Mouse (Mus musculus) testis, adult 2 months (tissue): ENCODE results near the gene Ddx27. TPM values are rescaled to one million over a fixed set of nuclear protein-coding genes. Genes with fewer than 3 reads are reported as not detected.
A peak's percentile ranks its signal among the peaks of the same experiment; 100 is the strongest.

ENCODE experiments used
- H3K27ac ChIP-seq: fragments of 200-500 bp; 2 replicates; pipeline ENCODE4 v1.5.1; 2012; ENCODE audit warnings: low read depth, low read length; ENCODE audit not compliant: control insufficient read depth, insufficient read depth
- H3K27me3 ChIP-seq: fragments of 200-500 bp; 2 replicates; pipeline ENCODE4 v1.6.1; 2012; ENCODE audit warnings: mild to moderate bottlenecking, low read length, moderate library complexity; ENCODE audit not compliant: control insufficient read depth, insufficient read depth
- H3K36me3 ChIP-seq: fragments of 200-500 bp; 2 replicates; pipeline ENCODE4 v1.6.1; 2012; ENCODE audit warnings: mild to moderate bottlenecking, low read length; ENCODE audit not compliant: control insufficient read depth, insufficient read depth
- H3K4me1 ChIP-seq: fragments of 200-500 bp; 2 replicates; pipeline ENCODE4 v1.6.1; 2012; ENCODE audit warnings: low read length; ENCODE audit not compliant: control insufficient read depth, insufficient read depth
- H3K4me3 ChIP-seq: fragments of 200-500 bp; 2 replicates; pipeline ENCODE4 v1.5.1; 2012; ENCODE audit warnings: low read depth, mild to moderate bottlenecking, low read length, moderate library complexity, mixed read lengths; ENCODE audit not compliant: control insufficient read depth
- CTCF ChIP-seq: fragments of 200-500 bp; IDR thresholded peaks from 2 replicates; pipeline ENCODE4 v1.5.1; 2012; ENCODE audit warnings: low read depth, mild to moderate bottlenecking, inconsistent platforms, low read length, moderate library complexity; ENCODE audit not compliant: control insufficient read depth, insufficient read depth, insufficient replicate concordance
- POLR2A ChIP-seq: fragments of 200-500 bp; IDR thresholded peaks from 2 replicates; pipeline ENCODE4 v1.6.1; 2012; ENCODE audit warnings: low read depth, mild to moderate bottlenecking, inconsistent platforms, low read length, moderate library complexity; ENCODE audit not compliant: control insufficient read depth
- polyA plus RNA-seq: library from polyadenylated mRNA; depleted of rRNA; stranded (reverse); fragments of >200 nt; gene quantifications from 2 replicates; pipeline ENCODE4 v1.2.3, GENCODE M21; 2012; rRNA removed

Ddx27 gene
- 17.5 and 19.1 TPM in 2 replicates for polyA plus RNA-seq

- Histone ChIP-seq H3K4me3 (peak within 1 kb of the TSS; percentile 92), H3K27ac (peak within 1 kb of the TSS; percentile 4), H3K36me3 (no peaks in the 10 kb centered on the region; the same call in 1 of the 2 replicates), H3K4me1 (peaks cover 6% of the 10 kb centered on the region; the same call in 1 of the 2 replicates), H3K27me3 (no peaks in the 10 kb centered on the region)
- TF ChIP-seq CTCF = no peak
- peak; percentile 75 for TF ChIP-seq POLR2A
Observed at GRCm38 (mm10) chr2:167014702-167015381, at the start of gene Ddx27. Gene Ddx27, plus strand, starts transcription at chr2:167015193.

DNA sequence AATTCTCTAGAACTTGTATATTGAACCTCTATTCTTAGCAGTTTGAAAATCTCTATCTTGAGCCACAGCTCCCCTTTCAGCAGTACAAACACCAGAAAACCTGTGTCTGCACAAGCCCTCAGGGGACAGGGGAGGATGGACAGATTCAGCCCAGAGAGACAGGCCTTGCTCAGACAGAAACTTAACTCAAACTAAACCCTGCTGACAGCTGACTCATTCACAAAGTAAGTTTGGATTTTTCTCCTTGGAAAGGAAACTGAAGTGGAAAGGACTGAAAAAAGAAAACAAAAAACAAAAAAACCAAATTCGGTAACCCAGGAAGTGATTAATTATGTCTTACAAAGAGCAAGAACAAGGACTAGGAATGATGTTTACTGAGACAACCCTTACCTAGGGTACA is 41.8 kb upstream of the Ddx27 start:
- H3K4me3 ChIP-seq = no peak overlapping the region
- TF ChIP-seq CTCF (no peak), POLR2A (no peak)
- H3K27me3 ChIP-seq = no peaks in the 10 kb centered on the region
- no peak overlapping the region for H3K27ac ChIP-seq
- H3K4me1 ChIP-seq = no peaks in the 10 kb centered on the region; the same call in none of the 2 replicates
- no peaks in the 10 kb centered on the region for H3K36me3 ChIP-seq

GRCm38 (mm10) chr2:166974177-166974872 is 40.7 kb upstream of the Ddx27 start:
- Histone ChIP-seq H3K4me1 (no peaks in the 10 kb centered on the region; the same call in none of the 2 replicates), H3K27me3 (no peaks in the 10 kb centered on the region), H3K27ac (no peak overlapping the region; the same call in 1 of the 2 replicates), H3K4me3 (no peak overlapping the region), H3K36me3 (no peaks in the 10 kb centered on the region)
- TF ChIP-seq POLR2A (no peak), CTCF (no peak)

GRCm38 (mm10) chr2:166976356-166976755 is 38.6 kb upstream of the Ddx27 start:
- no peak for TF ChIP-seq POLR2A
- TF ChIP-seq CTCF = no peak
- Histone ChIP-seq H3K36me3 (no peaks in the 10 kb centered on the region), H3K4me3 (no peak overlapping the region), H3K4me1 (no peaks in the 10 kb centered on the region; the same call in none of the 2 replicates), H3K27ac (no peak overlapping the region), H3K27me3 (no peaks in the 10 kb centered on the region)

DNA sequence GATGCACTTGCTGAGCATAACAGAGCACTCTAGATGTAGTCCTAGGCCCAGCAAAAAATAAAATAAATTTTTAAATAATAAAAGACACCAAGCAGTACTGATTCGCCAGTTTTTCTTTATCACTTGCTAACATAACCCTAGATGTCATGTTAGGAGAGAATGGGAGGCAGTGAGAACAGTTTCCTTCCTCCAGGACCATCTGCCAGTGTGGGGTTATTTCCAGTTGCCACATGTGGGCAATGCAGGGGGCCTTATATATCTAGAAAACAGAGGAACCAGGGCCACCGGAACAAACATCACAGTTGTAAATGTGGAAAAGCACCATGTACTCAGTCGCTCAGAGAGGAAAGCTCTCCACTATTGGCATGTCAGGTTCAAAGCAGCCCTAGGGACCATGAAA is 37.5 kb upstream of the Ddx27 start:
- TF ChIP-seq CTCF (no peak), POLR2A (no peak)
- Histone ChIP-seq H3K27me3 (no peaks in the 10 kb centered on the region), H3K36me3 (no peaks in the 10 kb centered on the region), H3K4me1 (no peaks in the 10 kb centered on the region; the same call in none of the 2 replicates), H3K27ac (no peak overlapping the region), H3K4me3 (no peak overlapping the region)

- H3K36me3 ChIP-seq = no peaks in the 10 kb centered on the region
- TF ChIP-seq POLR2A (no peak), CTCF (no peak)
- H3K4me3 ChIP-seq = no peak overlapping the region
- no peaks in the 10 kb centered on the region for H3K27me3 ChIP-seq
- no peaks in the 10 kb centered on the region; the same call in 1 of the 2 replicates for H3K4me1 ChIP-seq
- no peak overlapping the region for H3K27ac ChIP-seq
Observed at GRCm38 (mm10) chr2:166980161-166980560, 34.8 kb upstream of the Ddx27 start.

DNA sequence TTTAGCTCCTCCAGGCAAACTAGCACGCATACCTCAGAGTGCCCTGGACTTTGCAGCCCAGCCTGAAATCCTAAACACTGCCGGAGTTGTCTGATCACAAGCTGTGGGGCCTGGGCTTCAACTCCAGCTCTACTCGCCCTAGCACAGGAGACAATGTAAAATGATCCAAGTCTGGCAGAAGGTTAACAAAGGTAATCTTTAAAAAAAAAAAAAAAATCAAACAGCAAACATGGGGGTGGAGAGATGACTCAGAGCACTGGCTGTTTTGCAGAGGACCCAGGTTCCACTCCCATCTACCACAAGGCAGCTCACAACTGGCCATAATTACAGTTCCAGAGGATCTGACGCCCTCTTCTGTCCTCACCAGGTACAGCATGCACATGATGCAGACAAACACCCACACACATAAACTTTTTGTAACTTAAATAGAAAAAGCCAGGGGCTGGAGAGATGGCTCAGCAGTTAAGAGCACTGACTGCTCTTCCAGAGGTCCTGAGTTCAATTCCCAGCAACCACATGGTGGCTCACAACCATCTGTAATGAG is 31.6 kb upstream of the Ddx27 start:
- H3K36me3 ChIP-seq = no peaks in the 10 kb centered on the region
- no peak overlapping the region for H3K27ac ChIP-seq
- TF ChIP-seq CTCF (no peak), POLR2A (no peak)
- H3K4me1 ChIP-seq = no peaks in the 10 kb centered on the region
- no peaks in the 10 kb centered on the region for H3K27me3 ChIP-seq
- no peak overlapping the region for H3K4me3 ChIP-seq
